Mouse (Mus musculus) embryonic fibroblast, embryonic 13.5 days (primary cell): Measurements from ENCODE around the gene Zswim8. TPM values are rescaled to one million over a fixed set of nuclear protein-coding genes. Genes with fewer than 3 reads are reported as not detected.

Experiments used
- H3K27ac ChIP-seq: 2 replicates; pipeline ENCODE4 v1.5.1; 2012; ENCODE audit warnings: low read length, control low read depth, inconsistent platforms; ENCODE audit not compliant: insufficient read depth
- H3K4me1 ChIP-seq: 2 replicates; pipeline ENCODE4 v1.6.1; 2011; ENCODE audit warnings: low read length; ENCODE audit not compliant: control insufficient read depth, insufficient read depth
- H3K4me3 ChIP-seq: 2 replicates; pipeline ENCODE4 v1.5.1; 2011; ENCODE audit warnings: mild to moderate bottlenecking, control low read depth, low read length; ENCODE audit not compliant: insufficient read depth
- CTCF ChIP-seq: IDR thresholded peaks from 2 replicates; pipeline ENCODE4 v1.5.1; 2011; ENCODE audit warnings: mild to moderate bottlenecking, control low read depth, low read length, moderate library complexity, borderline replicate concordance; ENCODE audit not compliant: insufficient read depth
- POLR2A ChIP-seq: IDR thresholded peaks from 2 replicates; pipeline ENCODE4 v1.6.1; 2011; ENCODE audit warnings: low read depth, mild to moderate bottlenecking, control low read depth, low read length, moderate library complexity
- polyA plus RNA-seq: library from polyadenylated mRNA; stranded (reverse); fragments of >200 nt; gene quantifications from 2 replicates; pipeline ENCODE4 v1.2.4, GENCODE M21; 2011; ENCODE audit warnings: low read depth; ENCODE audit not compliant: missing spikeins, insufficient read length

Gene Zswim8
- polyA plus RNA-seq, 1 experiment, result 125 TPM

GRCm38 (mm10) chr14:20691772-20692171, 15.6 kb upstream of the Zswim8 start:
- Histone ChIP-seq H3K4me3 (no peak overlapping the region), H3K4me1 (peaks cover 2% of the 10 kb centered on the region; the same call in 1 of the 2 replicates), H3K27ac (no peak overlapping the region)
- TF ChIP-seq CTCF (no peak), POLR2A (no peak)

GRCm38 (mm10) chr14:20693589-20694101, 13.7 kb upstream of the Zswim8 start:
- TF ChIP-seq CTCF (no peak), POLR2A (no peak)
- Histone ChIP-seq H3K27ac (no peak overlapping the region), H3K4me3 (no peak overlapping the region)

GRCm38 (mm10) chr14:20694185-20694883, 13.0 kb upstream of the Zswim8 start:
- TF ChIP-seq POLR2A (no peak), CTCF (no peak)
- Histone ChIP-seq H3K4me1 (peaks cover 5% of the 10 kb centered on the region), H3K27ac (no peak overlapping the region), H3K4me3 (peak overlapping the region; percentile 50)

More at GRCm38 (mm10) chr14:20693589-20694101, 13.7 kb upstream of the Zswim8 start:
- peaks cover 4% of the 10 kb centered on the region for H3K4me1 ChIP-seq

GRCm38 (mm10) chr14:20694884-20695760, 12.2 kb upstream of the Zswim8 start, which contains the start of gene Fut11:
Gene Fut11 (plus strand): TSS chr14:20694968.
- H3K4me3 ChIP-seq, result peak within 1 kb of the TSS; percentile 50
- no peak for TF ChIP-seq CTCF
- peak; percentile 75 for TF ChIP-seq POLR2A

GRCm38 (mm10) chr14:20695761-20696520, 11.4 kb upstream of the Zswim8 start:
- peak overlapping the region; percentile 10; the same call in 1 of the 2 replicates for H3K27ac ChIP-seq

More at GRCm38 (mm10) chr14:20694884-20695760, 12.2 kb upstream of the Zswim8 start, which contains the start of gene Fut11:
- peaks cover 5% of the 10 kb centered on the region for H3K4me1 ChIP-seq
- peak within 1 kb of the TSS; percentile 80 for H3K27ac ChIP-seq

GRCm38 (mm10) chr14:20696986-20697385, 10.4 kb upstream of the Zswim8 start:
- Histone ChIP-seq H3K4me1 (peaks cover 8% of the 10 kb centered on the region), H3K27ac (0 out of 2 replicates have a peak overlapping the region, but pooled peaks have one; percentile 14), H3K4me3 (peak overlapping the region; percentile 50)
- TF ChIP-seq POLR2A (no peak), CTCF (no peak)

More at GRCm38 (mm10) chr14:20695761-20696520, 11.4 kb upstream of the Zswim8 start:
- peak overlapping the region; percentile 50 for H3K4me3 ChIP-seq
- H3K4me1 ChIP-seq, result peaks cover 8% of the 10 kb centered on the region
- no peak for TF ChIP-seq POLR2A

GRCm38 (mm10) chr14:20698515-20698914, 8.8 kb upstream of the Zswim8 start:
- Histone ChIP-seq H3K4me3 (no peak overlapping the region), H3K27ac (no peak overlapping the region), H3K4me1 (peaks cover 8% of the 10 kb centered on the region)
- no peak for TF ChIP-seq POLR2A

- TF ChIP-seq POLR2A (no peak), CTCF (no peak)
- Histone ChIP-seq H3K27ac (no peak overlapping the region), H3K4me1 (peaks cover 8% of the 10 kb centered on the region), H3K4me3 (no peak overlapping the region)
These were observed 7.0 kb upstream of the Zswim8 start for GRCm38 (mm10) chr14:20700362-20700761.

- Histone ChIP-seq H3K4me3 (peak overlapping the region; percentile 77), H3K27ac (peak overlapping the region; percentile 92), H3K4me1 (peaks cover 6% of the 10 kb centered on the region)
- TF ChIP-seq CTCF (no peak), POLR2A (no peak)
These were observed 5.8 kb upstream of the Zswim8 start for GRCm38 (mm10) chr14:20701554-20701953.
